Mouse (Mus musculus): ENCODE measurements at regions not wholly inside any gene's neighbourhood (a gene's known extent, or its start where the extent isn't known, plus 50 kb on each side); places are given as distances from the start of the nearest gene placed in this dataset.

DNA sequence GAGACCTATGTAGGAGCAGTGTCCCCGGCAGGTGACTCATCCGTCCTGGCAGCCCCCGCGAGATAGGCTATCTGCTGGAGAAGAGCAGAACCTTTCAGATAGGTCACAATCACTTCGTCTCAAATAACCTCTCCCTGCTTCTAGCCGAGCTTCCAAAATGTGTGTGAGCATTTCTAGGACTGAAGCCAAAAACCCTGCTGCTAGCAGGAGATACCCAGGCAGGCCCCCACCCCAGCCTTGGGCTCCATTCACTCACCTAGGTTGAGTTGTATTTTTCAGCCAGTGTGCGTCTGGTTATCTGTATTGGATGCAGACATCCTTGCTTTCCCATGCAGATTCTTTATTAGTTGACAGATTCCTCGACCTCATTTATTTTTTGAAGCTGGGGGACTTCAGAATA lies 286.6 kb upstream of the Thbs1 start:
- ATAC-seq: no peak

- no peak for ATAC-seq
These were observed 284.4 kb upstream of the Thbs1 start for GRCm38 (mm10) chr2:117827278-117827677.

- no peak for ATAC-seq
These were observed 273.3 kb upstream of the Thbs1 start for GRCm38 (mm10) chr2:117838387-117838786.

GRCm38 (mm10) chr2:117840406-117840805 lies 271.3 kb upstream of the Thbs1 start:
- no peak for ATAC-seq

GRCm38 (mm10) chr2:117842309-117842986 lies 269.2 kb upstream of the Thbs1 start:
- ATAC-seq: no peak

GRCm38 (mm10) chr2:117852442-117852841 lies 259.2 kb upstream of the Thbs1 start:
- ATAC-seq: no peak

DNA sequence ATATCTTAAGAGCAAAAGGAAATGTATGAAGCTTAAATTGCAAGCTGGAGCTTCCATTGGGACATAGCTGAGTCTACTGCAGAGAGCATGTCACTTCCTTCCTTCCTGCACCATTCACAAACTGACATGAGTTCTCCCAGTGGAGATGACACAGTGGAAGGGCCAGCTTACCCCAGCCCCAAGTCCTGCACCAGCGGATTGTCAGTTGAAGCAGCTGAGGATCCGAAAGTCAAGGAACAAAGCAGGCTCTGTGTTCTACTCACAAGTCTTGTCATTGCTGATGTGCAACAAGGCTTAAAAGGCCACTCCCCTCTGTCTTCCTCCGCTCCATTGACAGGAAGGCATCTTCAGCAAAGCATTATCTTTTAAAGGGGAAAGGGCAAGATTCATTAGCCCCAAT lies 249.4 kb upstream of the Thbs1 start:
- ATAC-seq: no peak

DNA sequence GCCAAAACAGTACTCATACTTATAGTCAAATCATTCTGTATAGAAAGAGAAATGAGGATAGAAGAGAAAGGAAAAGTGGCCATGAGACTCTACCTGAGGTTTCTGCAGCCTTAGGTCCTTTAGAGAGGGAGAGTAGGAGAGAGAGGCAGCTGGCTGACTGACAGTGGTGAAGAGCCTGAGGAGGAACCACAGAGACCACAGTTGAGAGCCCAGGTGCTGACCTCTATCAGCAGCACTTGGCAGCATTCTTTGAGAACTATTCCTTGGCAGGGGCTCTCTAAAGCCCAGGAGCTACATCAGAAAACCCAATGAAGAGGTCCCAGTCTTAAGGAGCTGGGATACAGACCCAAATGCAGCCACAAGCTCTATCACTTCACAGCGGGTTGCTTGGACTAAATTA lies 246.6 kb upstream of the Thbs1 start:
- no peak for ATAC-seq

- ATAC-seq: no peak
These were observed 244.7 kb upstream of the Thbs1 start for GRCm38 (mm10) chr2:117866946-117867345.

DNA sequence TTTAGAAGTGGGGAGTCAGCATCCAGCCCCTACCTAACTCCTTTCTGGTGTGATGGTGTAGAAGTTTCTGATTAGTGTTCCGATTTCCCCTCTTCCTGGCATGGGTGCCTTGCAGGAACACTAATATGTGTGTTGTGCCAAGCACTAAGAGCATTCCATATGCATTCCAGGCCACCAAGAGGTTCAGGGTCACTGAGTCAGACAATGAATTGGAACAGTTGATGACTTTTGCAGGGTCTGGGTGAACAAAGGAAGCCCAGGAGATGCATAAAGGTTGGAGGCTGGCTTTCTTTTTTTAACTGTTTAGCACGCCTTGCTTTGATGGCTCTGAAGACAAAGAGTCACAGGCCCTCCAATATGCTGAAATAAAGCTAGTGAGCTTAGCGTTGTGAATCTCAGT lies 244.3 kb upstream of the Thbs1 start:
- no peak for ATAC-seq

DNA sequence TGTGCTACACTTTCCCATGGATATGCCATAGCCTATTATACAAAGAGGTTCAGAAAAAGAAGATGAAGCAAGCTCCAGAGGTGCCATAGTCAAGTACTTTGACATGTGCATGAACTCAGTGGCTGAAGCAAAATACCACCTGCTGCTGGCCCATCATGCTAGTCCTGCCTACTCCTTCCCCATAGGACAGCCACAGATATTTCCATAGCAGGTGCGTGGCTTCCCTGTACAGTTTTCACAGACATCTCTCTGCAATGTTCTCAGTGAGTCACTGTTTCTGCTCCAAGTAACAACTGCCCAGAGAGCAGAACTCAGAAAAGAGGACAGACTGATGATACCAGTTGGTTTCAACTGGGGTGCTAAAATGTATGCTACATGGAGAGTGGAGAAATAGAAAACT lies 242.8 kb upstream of the Thbs1 start:
- no peak for ATAC-seq

- ATAC-seq: no peak
These were observed 240.0 kb upstream of the Thbs1 start for GRCm38 (mm10) chr2:117871507-117872282.

DNA sequence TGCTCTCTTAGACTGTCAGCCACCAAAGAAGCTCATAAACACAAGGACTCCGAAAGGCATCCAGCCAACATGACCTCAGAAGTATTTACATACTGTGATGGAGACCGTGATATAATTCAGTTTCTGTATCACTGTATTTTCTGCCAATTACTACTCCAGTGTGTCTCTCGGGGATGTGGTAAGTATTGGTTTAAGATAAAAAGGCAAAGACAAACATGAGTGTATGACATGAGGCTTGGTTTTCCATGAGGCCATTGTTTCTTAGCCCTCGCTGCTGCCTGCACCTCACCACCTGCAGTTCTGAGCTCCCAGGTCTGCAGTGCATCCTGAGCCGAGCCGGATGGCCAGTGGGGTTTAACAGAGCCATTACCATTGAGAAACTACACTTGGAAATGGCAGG lies 233.9 kb upstream of the Thbs1 start:
- ATAC-seq: no peak

DNA sequence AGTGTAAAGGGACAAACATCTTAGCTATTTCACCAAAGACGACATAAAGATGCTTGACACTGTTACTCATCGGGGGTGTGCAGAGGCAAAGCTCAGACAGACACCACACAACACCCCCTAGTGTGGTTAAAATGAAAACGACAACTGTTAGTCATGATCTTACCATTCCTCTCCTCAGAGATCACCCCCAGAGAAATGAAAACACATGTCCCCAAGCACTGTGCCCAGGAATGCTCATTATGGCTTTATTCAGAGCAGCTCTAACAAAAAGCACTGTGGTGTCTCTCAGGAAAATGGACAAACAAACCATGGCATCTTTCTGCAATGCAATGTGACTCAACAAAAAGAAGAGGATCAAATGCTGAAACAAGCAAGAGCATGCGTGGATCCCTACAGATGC lies 229.5 kb upstream of the Thbs1 start:
- ATAC-seq: no peak

- ATAC-seq: no peak
These were observed 228.8 kb upstream of the Thbs1 start for GRCm38 (mm10) chr2:117882890-117883289.

DNA sequence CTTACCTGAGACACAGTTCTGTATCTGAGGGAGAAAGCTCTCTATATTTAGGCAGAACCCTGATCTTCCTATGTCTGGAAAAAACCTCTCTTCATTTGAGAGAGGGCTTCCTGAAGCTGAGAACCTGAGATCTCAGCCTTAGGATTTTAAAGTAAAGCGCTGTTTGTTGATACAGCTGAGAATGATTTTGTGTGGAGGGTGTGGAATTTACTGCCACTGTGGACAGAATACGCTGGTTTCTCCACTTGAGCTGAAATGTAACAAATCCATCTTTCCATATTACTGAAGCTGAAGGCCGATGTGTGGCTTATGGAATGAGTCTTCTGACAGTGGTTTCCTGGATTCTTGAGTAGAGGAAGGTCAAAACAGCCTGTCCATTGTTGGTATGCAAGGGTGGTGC lies 225.2 kb upstream of the Thbs1 start:
- ATAC-seq: no peak

GRCm38 (mm10) chr2:117901311-117901710 lies 210.4 kb upstream of the Thbs1 start:
- no peak for ATAC-seq

DNA sequence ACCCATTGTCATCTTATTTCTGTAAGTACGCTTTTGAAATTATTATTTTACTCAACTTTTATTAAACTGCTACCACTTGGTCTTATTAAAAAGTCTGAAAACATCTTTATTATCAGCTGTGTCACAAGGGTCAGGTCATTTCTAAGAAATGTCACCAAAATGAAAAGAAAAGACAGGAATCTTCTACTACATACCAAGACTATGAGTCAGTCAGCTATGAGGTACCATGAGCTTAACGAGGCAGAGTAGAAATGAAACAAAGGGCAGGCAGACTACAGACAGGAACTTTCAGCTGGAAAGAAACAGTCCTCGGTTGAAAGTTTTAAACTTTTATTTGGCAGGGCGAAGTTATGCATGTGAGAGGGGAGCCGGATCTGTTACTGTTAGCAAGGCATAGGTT lies 208.8 kb upstream of the Thbs1 start:
- no peak for ATAC-seq

DNA sequence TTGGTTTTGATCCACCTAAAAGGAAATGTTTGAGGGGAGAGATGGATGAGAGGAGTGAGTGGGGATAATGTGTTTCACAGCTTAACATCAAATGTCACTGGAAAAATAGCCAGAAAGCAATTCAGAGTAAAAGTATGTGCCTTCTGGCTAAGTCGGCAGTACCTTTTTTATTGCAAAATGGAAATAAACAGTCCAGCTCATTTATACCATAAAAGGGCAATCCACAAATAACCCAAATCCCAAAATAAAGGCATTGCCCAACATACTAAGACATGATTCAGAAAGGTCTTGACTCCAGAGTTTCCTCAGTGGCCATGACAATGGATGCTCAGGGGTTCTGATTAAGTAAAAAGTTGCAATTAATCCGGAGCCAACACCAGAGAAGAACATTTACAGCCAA lies 208.0 kb upstream of the Thbs1 start:
- ATAC-seq: no peak

DNA sequence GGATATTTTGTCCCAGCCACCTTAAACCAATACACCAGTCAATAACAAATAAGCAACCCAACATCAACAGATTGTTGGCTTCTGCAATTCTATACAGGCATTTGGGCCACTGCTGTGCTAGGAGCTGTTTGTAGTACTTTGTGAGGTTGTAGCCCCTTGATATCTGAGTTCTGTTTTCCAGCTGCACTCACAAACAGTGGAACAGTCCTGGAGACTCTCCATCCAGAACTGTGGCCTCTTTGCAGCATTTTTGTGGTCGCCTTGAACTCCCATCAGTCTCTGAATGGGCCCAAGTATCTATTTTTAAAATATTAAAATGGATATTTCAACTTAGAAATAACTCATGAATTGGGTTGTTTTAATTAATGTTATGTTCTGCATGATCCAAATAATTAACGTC lies 205.2 kb upstream of the Thbs1 start:
- no peak for ATAC-seq

DNA sequence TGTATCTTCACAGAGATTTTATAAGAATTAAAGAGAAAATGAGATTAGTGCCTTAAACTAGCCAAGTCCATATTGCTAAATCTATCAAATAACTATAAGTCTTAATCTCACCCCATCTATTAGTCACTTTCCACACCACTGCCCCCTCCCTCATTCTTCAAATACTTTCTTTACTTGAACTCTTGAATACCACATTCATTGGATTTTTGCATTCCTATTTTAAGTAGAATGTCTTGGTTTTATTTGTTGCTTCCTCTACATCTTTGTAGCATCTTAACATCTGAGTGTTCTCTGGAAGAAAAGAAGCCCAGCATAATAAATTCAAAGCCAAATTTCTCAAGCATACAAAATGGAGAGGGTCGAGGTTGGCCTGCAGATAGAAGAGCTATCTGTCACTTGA lies 200.9 kb upstream of the Thbs1 start:
- no peak for ATAC-seq

DNA sequence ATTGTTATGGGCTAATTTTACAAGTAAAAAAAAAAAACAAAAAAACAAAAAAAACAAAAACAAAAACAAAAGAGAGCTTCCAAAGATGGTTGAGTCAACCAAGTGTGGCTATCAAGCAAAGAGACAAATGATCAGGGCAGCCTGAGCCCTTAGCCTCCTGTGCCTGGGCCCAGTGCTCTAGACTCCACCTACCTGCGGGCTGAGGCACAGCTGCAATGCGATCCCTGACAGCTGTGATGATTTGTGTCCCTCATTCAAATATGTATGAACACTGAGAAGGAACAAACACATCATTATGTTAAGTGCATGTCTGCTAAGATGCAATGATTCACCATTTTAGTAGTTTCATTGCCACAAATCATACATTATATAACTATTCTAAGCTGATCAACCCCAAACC lies 199.0 kb upstream of the Thbs1 start:
- no peak for ATAC-seq

DNA sequence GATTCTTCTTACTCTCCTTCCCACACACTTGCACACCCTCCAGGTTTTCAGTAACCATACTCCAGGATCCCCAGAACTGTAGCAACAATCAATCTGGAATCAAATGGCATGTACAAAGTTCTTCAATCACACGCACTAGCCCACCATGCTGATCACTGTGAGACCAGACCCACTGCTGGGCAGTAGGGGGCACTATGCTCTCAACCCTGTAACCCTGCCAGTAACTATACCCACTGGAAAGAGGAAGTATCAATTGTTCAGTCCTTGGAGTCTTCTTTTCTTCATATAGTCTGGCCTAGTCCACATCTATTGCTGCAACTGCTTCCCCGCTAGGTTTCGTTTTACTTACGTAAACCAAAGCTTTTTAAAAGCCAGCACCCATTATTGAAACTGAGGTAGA lies 197.8 kb upstream of the Thbs1 start:
- ATAC-seq: no peak

- no peak for ATAC-seq
These were observed 195.9 kb upstream of the Thbs1 start for GRCm38 (mm10) chr2:117915821-117916220.

DNA sequence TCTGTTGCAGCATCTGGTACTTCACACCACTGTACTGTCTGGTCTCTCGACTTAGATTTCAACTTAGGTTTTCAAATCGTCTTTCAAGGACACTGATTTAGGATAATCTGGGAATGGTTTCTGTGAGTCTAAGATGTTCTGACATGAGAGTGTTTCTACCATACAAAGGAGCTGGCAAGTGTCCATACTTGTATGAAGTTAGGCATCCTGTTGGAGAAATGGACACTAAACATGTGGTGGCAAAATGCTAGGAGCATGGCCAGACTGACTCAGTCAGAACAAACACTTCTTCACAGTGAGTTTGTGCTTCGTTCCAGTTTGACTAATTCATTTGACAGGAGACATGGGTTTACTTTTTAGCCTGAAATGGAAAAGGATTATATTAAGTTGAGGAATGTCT lies 194.5 kb upstream of the Thbs1 start:
- no peak for ATAC-seq

All from CD4-positive, CD25-positive, alpha-beta regulatory T cell, adult 4 months (primary cell).